Mouse (Mus musculus) E14TG2a.4 (cell line): Measurements from ENCODE around the gene Nin.

Experiments used
- CTCF ChIP-seq: conservative IDR thresholded peaks from 2 replicates; pipeline ENCODE4 v1.5.1; 2014; ENCODE audit warnings: low read length
- POU5F1 ChIP-seq: IDR thresholded peaks from 2 replicates; pipeline ENCODE4 v1.6.1; 2014; ENCODE audit warnings: low read length, borderline replicate concordance

DNA sequence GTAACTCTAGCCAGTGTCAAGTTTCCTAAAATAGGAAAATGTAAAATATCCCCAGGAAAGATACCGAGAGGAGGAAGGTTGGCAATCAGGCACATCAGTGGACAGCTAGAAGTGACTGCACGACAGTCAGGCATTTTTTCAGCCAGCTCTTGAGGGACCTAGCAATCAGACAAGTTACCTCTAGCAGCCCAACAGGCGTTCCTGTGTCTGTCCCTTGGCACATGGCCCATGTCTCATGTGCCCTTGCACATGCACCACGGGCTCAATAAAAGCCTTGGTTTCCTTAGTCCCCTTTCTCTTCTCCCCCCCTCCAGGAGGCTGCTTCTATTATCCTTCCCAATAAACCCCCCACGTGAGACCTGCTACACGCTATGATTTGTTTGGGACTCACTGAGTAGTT lies 42.7 kb upstream of the Nin start:
- TF ChIP-seq CTCF: no peak
- no peak for TF ChIP-seq POU5F1
